Mouse (Mus musculus) lung, embryonic 14.5 days (tissue): Measurements from ENCODE around the gene Slx1b. TPM values are rescaled to one million over a fixed set of nuclear protein-coding genes. Genes with fewer than 3 reads are reported as not detected.
"Not testable (repeated sequence)": the region's sequence is repeated elsewhere in the genome, so short reads cannot be mapped to it uniquely, and the experiment has no call there.

Experiments used
- ATAC-seq: fragments of 200-750 bp; cut with Nextera tagmentation; 2 replicates; pipeline ENCODE4 v1.8.0; 2017; ENCODE audit warnings: mild to moderate bottlenecking, moderate TSS enrichment, moderate library complexity; ENCODE audit not compliant: insufficient read depth
- DNase-seq: peaks from one replicate; pipeline ENCODE4 v3.0.0-alpha.2; 2015
- H3K27ac ChIP-seq: fragments of 300-500 bp; sonication (generic); 2 replicates; pipeline ENCODE4 v1.5.1; 2014; ENCODE audit warnings: low read depth, mild to moderate bottlenecking, moderate library complexity
- H3K27me3 ChIP-seq: fragments of 300-500 bp; sonication (generic); 2 replicates; pipeline ENCODE4 v1.6.1; 2014; ENCODE audit warnings: low read length, control low read depth; ENCODE audit not compliant: insufficient read depth
- H3K36me3 ChIP-seq: fragments of 300-500 bp; sonication (generic); 2 replicates; pipeline ENCODE4 v1.6.1; 2014; ENCODE audit warnings: control low read depth; ENCODE audit not compliant: insufficient read depth
- H3K4me1 ChIP-seq: fragments of 300-500 bp; sonication (generic); 2 replicates; pipeline ENCODE4 v1.6.1; 2014; ENCODE audit warnings: antibody characterized with exemption, control low read depth; ENCODE audit not compliant: insufficient read depth
- H3K4me2 ChIP-seq: fragments of 300-500 bp; sonication (generic); 2 replicates; pipeline ENCODE4 v1.6.1; 2014; ENCODE audit warnings: mild to moderate bottlenecking
- H3K4me3 ChIP-seq: fragments of 300-500 bp; sonication (generic); 2 replicates; pipeline ENCODE4 v1.5.1; 2014; ENCODE audit warnings: low read depth, low read length
- H3K9ac ChIP-seq: fragments of 300-500 bp; sonication (generic); 2 replicates; pipeline ENCODE4 v1.6.1; 2014
- H3K9me3 ChIP-seq: fragments of 300-500 bp; sonication (generic); 2 replicates; pipeline ENCODE4 v1.6.1; 2016; ENCODE audit warnings: low read depth, low read length, control low read depth
- CTCF ChIP-seq: IDR thresholded peaks from 2 replicates; pipeline ENCODE4 v1.5.1; 2016; ENCODE audit warnings: antibody characterized with exemption, low read depth
- WGBS: fragments of 180-500 bp; shearing (Covaris S2); extraction: QIAGEN DNeasy Blood & Tissue Kit; methylation state at CpG from one replicate; pipeline ENCODE4 v1.1.7; 2014; 5-methylcytosine and 5-hydroxymethylcytosine counted together
- polyA plus RNA-seq: library from polyadenylated mRNA; unstranded; fragments of >200 nt; fragmentation: Nextera tagmentation; extraction: Ambion mirVana; gene quantifications from 2 replicates; pipeline ENCODE4 v1.2.1, GENCODE M21; 2014

Gene Slx1b
- polyA plus RNA-seq, 1 experiment from 2014 or later = 8.9 TPM

DNA sequence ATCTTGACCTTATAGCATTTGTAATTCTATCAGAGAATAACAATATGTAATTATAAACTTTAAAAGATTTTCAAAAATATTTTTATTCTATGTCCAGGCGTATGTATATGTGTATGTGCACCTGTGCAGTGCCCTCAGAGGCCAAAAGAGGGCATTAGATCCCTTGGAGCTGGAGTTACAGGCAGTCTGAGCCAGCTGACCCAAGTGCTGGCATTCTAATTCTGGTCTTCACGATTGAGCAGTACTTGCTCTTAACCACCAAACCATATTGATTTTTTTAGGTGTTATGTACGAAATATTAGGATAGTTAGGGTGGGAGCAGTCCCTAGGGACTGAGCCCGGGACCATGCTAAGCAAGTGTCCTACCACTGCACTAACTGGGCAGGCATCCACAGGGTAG lies 47.1 kb downstream of the Slx1b start:
- WGBS = 76% methylated on average over 4 of the region's 4 CpGs
- no peak overlapping the region for H3K9ac ChIP-seq
- 0 out of 2 replicates have a peak, but pooled peaks cover 5% of the 10 kb centered on the region for H3K4me1 ChIP-seq
- peak; percentile 15; the same call in 1 of the 2 replicates for TF ChIP-seq CTCF
- no peaks in the 10 kb centered on the region for H3K36me3 ChIP-seq
- no peak for ATAC-seq
- no peaks in the 10 kb centered on the region for H3K27me3 ChIP-seq
- peak overlapping the region; percentile 58; the same call in 1 of the 2 replicates for H3K4me3 ChIP-seq
- no peak overlapping the region for H3K27ac ChIP-seq
- DNase-seq = no peak
- H3K4me2 ChIP-seq = peak overlapping the region; percentile 83
- no peaks in the 10 kb centered on the region for H3K9me3 ChIP-seq

GRCm38 (mm10) chr7:126645708-126646107 lies 49.9 kb downstream of the Slx1b start:
- H3K4me3 ChIP-seq = no peak overlapping the region
- H3K27ac ChIP-seq = no peak overlapping the region
- 64% methylated on average over 5 of the region's 5 CpGs for WGBS
- no peaks in the 10 kb centered on the region for H3K36me3 ChIP-seq
- H3K9me3 ChIP-seq = no peaks in the 10 kb centered on the region
- DNase-seq (no peak), ATAC-seq (no peak)
- 0 out of 2 replicates have a peak, but pooled peaks cover 5% of the 10 kb centered on the region for H3K4me1 ChIP-seq
- no peak overlapping the region for H3K9ac ChIP-seq
- H3K27me3 ChIP-seq = no peaks in the 10 kb centered on the region
- no peak overlapping the region for H3K4me2 ChIP-seq
- TF ChIP-seq CTCF = no peak

DNA sequence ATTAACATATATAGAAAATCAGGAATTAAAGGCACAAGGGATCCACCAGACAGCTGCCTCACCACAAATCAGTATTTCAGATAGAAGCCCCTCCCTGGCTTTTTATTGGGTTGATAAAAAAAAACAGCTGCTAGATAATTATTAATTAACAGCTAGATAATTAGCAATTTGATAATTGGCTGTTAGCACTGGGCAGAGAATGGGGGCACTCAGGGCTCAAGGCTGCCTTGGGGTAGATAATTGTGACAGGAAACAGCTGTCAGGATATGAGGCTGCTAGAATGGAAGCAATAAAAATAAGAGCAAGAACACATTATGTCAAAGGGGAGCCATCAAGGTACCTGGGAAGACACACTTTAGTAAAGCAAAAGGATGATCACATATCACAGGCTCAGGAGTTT lies 50.7 kb downstream of the Slx1b start:
- no peak for ATAC-seq
- no peak overlapping the region for H3K9ac ChIP-seq
- no peak for TF ChIP-seq CTCF

DNA sequence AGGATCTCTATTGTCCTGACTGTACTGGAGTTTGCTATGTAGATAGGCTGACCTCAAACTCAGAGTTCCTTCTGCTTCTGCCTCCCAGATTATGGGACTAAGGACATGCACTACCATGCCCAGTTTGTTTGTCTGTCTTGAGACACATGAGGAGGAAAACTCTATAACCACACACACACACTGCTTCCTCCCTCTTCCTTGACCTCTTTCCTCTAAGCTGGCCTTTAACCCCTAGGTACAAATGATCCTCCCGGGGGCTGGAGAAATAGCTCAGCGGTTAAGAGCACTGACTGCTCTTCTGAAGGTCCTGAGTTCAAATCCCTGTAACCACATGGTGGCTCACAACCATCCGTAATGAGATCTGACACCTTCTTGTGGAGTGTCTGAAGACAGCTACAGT lies 51.2 kb downstream of the Slx1b start:
- ATAC-seq (no peak), DNase-seq (no peak)
- TF ChIP-seq CTCF = no peak
- Histone ChIP-seq H3K27ac (no peak overlapping the region), H3K4me1 (no peaks in the 10 kb centered on the region), H3K9ac (no peak overlapping the region), H3K4me2 (no peak overlapping the region), H3K27me3 (no peaks in the 10 kb centered on the region), H3K9me3 (no peaks in the 10 kb centered on the region), H3K4me3 (no peak overlapping the region), H3K36me3 (no peaks in the 10 kb centered on the region)
- 65% methylated on average over 3 of the region's 3 CpGs for WGBS

More for the DNA sequence above, 50.7 kb downstream of the Slx1b start:
- DNase-seq = no peak
- no peak overlapping the region for H3K4me2 ChIP-seq
- H3K4me1 ChIP-seq = 0 out of 2 replicates have a peak, but pooled peaks cover 2% of the 10 kb centered on the region
- no peak overlapping the region for H3K4me3 ChIP-seq
- no peaks in the 10 kb centered on the region for H3K36me3 ChIP-seq
- H3K27ac ChIP-seq = no peak overlapping the region
- no peaks in the 10 kb centered on the region for H3K27me3 ChIP-seq
- no peaks in the 10 kb centered on the region for H3K9me3 ChIP-seq

GRCm38 (mm10) chr7:126643244-126643617 lies 52.4 kb downstream of the Slx1b start:
- not testable (repeated sequence) for H3K9me3 ChIP-seq, H3K4me3 ChIP-seq, H3K4me2 ChIP-seq, H3K4me1 ChIP-seq, H3K27me3 ChIP-seq, H3K27ac ChIP-seq, H3K9ac ChIP-seq, H3K36me3 ChIP-seq
- peak; percentile 75 for TF ChIP-seq CTCF
- ATAC-seq (0 out of 2 replicates have a peak, but pooled peaks have one; percentile 41), DNase-seq (peak; percentile 78)
- WGBS = 51% methylated on average over 2 of the region's 3 CpGs

GRCm38 (mm10) chr7:126642545-126643243 lies 52.9 kb downstream of the Slx1b start:
- Histone ChIP-seq H3K9me3 (no peaks in the 10 kb centered on the region), H3K4me3 (no peak overlapping the region), H3K27me3 (no peaks in the 10 kb centered on the region), H3K27ac (no peak overlapping the region), H3K4me2 (no peak overlapping the region), H3K4me1 (no peaks in the 10 kb centered on the region), H3K9ac (no peak overlapping the region), H3K36me3 (no peaks in the 10 kb centered on the region)
- TF ChIP-seq CTCF = peak; percentile 16; the same call in 1 of the 2 replicates
- no peak for ATAC-seq
- no peak for DNase-seq
- 64% methylated on average over 5 of the region's 5 CpGs for WGBS

Other genes starting within 250 kb of the Slx1b start
- 0.32 TPM in 1 of 2 replicates, not detected in the other for gene Atp2a1, start 232.7 kb downstream of the Slx1b start, polyA plus RNA-seq
- 42.0 and 46.5 TPM in 2 replicates for gene Sh2b1, start 220.4 kb downstream of the Slx1b start, polyA plus RNA-seq
- gene Tufm, start 208.4 kb downstream of the Slx1b start, polyA plus RNA-seq = 126 and 128 TPM in 2 replicates
- gene Atxn2l, start 192.3 kb downstream of the Slx1b start, polyA plus RNA-seq = 57.0 and 61.9 TPM in 2 replicates
- 169 and 183 TPM in 2 replicates for gene Eif3c, start 129.4 kb downstream of the Slx1b start, polyA plus RNA-seq
- 0.32 and 0.54 TPM in 2 replicates for gene Apobr, start 110.8 kb downstream of the Slx1b start, polyA plus RNA-seq
- gene Cln3, start 110.0 kb downstream of the Slx1b start, polyA plus RNA-seq = 24.1 and 27.3 TPM in 2 replicates
- not detected in 2 replicates for gene Il27, start 100.8 kb downstream of the Slx1b start, polyA plus RNA-seq
- 9.7 and 10.7 TPM in 2 replicates for gene Nupr1, start 64.9 kb downstream of the Slx1b start, polyA plus RNA-seq
- 49.5 and 61.3 TPM in 2 replicates for gene Sgf29, start 46.5 kb downstream of the Slx1b start, polyA plus RNA-seq
- 1.4 and 2.6 TPM in 2 replicates for gene Sult1a1, start 19.4 kb downstream of the Slx1b start, polyA plus RNA-seq
- gene Bola2, start 383 bp downstream of the Slx1b start, polyA plus RNA-seq = 123 and 126 TPM in 2 replicates
- 29.2 and 29.3 TPM in 2 replicates for gene Coro1a, start 12.0 kb upstream of the Slx1b start, polyA plus RNA-seq
- gene Mapk3, start 63.8 kb upstream of the Slx1b start, polyA plus RNA-seq = 111 and 117 TPM in 2 replicates
- 3.3 and 3.4 TPM in 2 replicates for gene Gdpd3, start 70.5 kb upstream of the Slx1b start, polyA plus RNA-seq
- 87.8 and 91.2 TPM in 2 replicates for gene Ypel3, start 81.2 kb upstream of the Slx1b start, polyA plus RNA-seq
- gene Tbx6, start 85.7 kb upstream of the Slx1b start, polyA plus RNA-seq = 0.28 TPM in 1 of 2 replicates, not detected in the other
- gene Ppp4c, start 96.7 kb upstream of the Slx1b start, polyA plus RNA-seq = 278 and 300 TPM in 2 replicates
- 0.17 and 0.88 TPM in 2 replicates for gene Fam57b, start 101.9 kb upstream of the Slx1b start, polyA plus RNA-seq
- not detected in 2 replicates for gene 4930451I11Rik, start 135.9 kb upstream of the Slx1b start, polyA plus RNA-seq
- 0.33 and 0.80 TPM in 2 replicates for gene Doc2a, start 151.6 kb upstream of the Slx1b start, polyA plus RNA-seq
- gene Hirip3, start 166.2 kb upstream of the Slx1b start, polyA plus RNA-seq = 19.9 and 26.7 TPM in 2 replicates
- gene Ino80e, start 166.6 kb upstream of the Slx1b start, polyA plus RNA-seq = 92.9 and 99.7 TPM in 2 replicates
- 34.8 and 40.1 TPM in 2 replicates for gene Taok2, start 188.9 kb upstream of the Slx1b start, polyA plus RNA-seq
- gene Tmem219, start 227.1 kb upstream of the Slx1b start, polyA plus RNA-seq = 26.7 and 31.5 TPM in 2 replicates
- gene Kctd13, start 233.1 kb upstream of the Slx1b start, polyA plus RNA-seq = 12.1 and 15.7 TPM in 2 replicates